Mouse (Mus musculus): ENCODE results near the gene Msi2. TPM values are rescaled to one million over a fixed set of nuclear protein-coding genes. Genes with fewer than 3 reads are reported as not detected.

Msi2 gene
- polyA plus RNA-seq, 1 experiment = 14.2 TPM

DNA sequence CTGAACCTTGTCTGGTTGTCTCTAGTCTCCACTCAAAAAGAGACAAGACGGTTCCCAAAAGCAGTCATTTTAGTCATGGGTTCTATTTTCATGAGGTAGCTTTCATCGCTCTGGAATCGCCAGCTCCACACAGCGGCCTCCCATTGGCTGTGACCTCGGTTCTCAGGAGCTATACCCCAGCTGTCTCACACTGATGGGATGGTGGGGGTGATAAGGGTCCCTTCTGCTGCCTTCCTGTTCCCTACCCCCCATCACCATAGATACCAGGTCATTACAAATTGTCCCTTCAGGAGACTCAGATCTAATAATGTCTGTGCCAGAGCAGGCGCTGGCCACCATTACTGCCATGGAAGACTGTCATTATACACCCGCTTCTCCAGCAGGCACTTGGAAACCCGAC lies 255.5 kb downstream of the Msi2 start:
- 97% methylated on average over 8 of the region's 8 CpGs for WGBS
- H3K4me1 ChIP-seq (ENCODE audit: control insufficient read depth, insufficient read depth, insufficient read length) = no peaks in the 10 kb centered on the region
- H3K27me3 ChIP-seq (ENCODE audit: control insufficient read depth, insufficient read depth, low read length) = no peaks in the 10 kb centered on the region
- no peak for DNase-seq (ENCODE audit: low read depth in 1 of 2, low spot score in 2 of 2)
- no peaks in the 10 kb centered on the region for H3K36me3 ChIP-seq (ENCODE audit: control insufficient read depth, insufficient read depth, low read length)
- H3K27ac ChIP-seq (ENCODE audit: insufficient read depth, low read length) = no peak overlapping the region
- H3K4me3 ChIP-seq (ENCODE audit: extremely low read depth, insufficient read depth, insufficient read length) = no peak overlapping the region
- no peak for TF ChIP-seq POLR2A (IDR thresholded peaks at IDR 0.05; ENCODE audit: low read depth, low read length)
- no peak for TF ChIP-seq CTCF (IDR thresholded peaks at IDR 0.05; ENCODE audit: extremely low read depth, insufficient read depth, insufficient read length, insufficient replicate concordance)

- Histone ChIP-seq H3K4me3 (ENCODE audit: extremely low read depth, insufficient read depth, insufficient read length) (no peak overlapping the region), H3K4me1 (ENCODE audit: control insufficient read depth, insufficient read depth, insufficient read length) (no peaks in the 10 kb centered on the region), H3K36me3 (ENCODE audit: control insufficient read depth, insufficient read depth, low read length) (peaks cover 2% of the 10 kb centered on the region; the same call in 1 of the 2 replicates), H3K27me3 (ENCODE audit: control insufficient read depth, insufficient read depth, low read length) (no peaks in the 10 kb centered on the region), H3K27ac (ENCODE audit: insufficient read depth, low read length) (no peak overlapping the region)
- DNase-seq (ENCODE audit: low read depth in 1 of 2, low spot score in 2 of 2) = no peak
- 91% methylated on average over 4 of the region's 4 CpGs for WGBS
- no peak for TF ChIP-seq CTCF (IDR thresholded peaks at IDR 0.05; ENCODE audit: extremely low read depth, insufficient read depth, insufficient read length, insufficient replicate concordance)
- TF ChIP-seq POLR2A (IDR thresholded peaks at IDR 0.05; ENCODE audit: low read depth, low read length) = no peak
Measured at GRCm38 (mm10) chr11:88461601-88462000, 256.7 kb downstream of the Msi2 start.

- DNase-seq (ENCODE audit: low read depth in 1 of 2, low spot score in 2 of 2) = no peak
- H3K27ac ChIP-seq (ENCODE audit: insufficient read depth, low read length) = no peak overlapping the region
Measured at GRCm38 (mm10) chr11:88459946-88460736, 258.2 kb downstream of the Msi2 start.

GRCm38 (mm10) chr11:88457241-88457738 lies 261.0 kb downstream of the Msi2 start:
- no peak overlapping the region for H3K4me3 ChIP-seq (ENCODE audit: extremely low read depth, insufficient read depth, insufficient read length)
- WGBS = 90% methylated on average over 10 of the region's 10 CpGs
- H3K36me3 ChIP-seq (ENCODE audit: control insufficient read depth, insufficient read depth, low read length) = peaks cover 2% of the 10 kb centered on the region; the same call in 1 of the 2 replicates
- H3K27ac ChIP-seq (ENCODE audit: insufficient read depth, low read length) = no peak overlapping the region
- TF ChIP-seq POLR2A (IDR thresholded peaks at IDR 0.05; ENCODE audit: low read depth, low read length) = no peak
- TF ChIP-seq CTCF (IDR thresholded peaks at IDR 0.05; ENCODE audit: extremely low read depth, insufficient read depth, insufficient read length, insufficient replicate concordance) = no peak
- DNase-seq (ENCODE audit: low read depth in 1 of 2, low spot score in 2 of 2) = no peak
- H3K4me1 ChIP-seq (ENCODE audit: control insufficient read depth, insufficient read depth, insufficient read length) = no peaks in the 10 kb centered on the region
- H3K27me3 ChIP-seq (ENCODE audit: control insufficient read depth, insufficient read depth, low read length) = no peaks in the 10 kb centered on the region

More at GRCm38 (mm10) chr11:88459946-88460736, 258.2 kb downstream of the Msi2 start:
- Histone ChIP-seq H3K4me3 (ENCODE audit: extremely low read depth, insufficient read depth, insufficient read length) (no peak overlapping the region), H3K27me3 (ENCODE audit: control insufficient read depth, insufficient read depth, low read length) (no peaks in the 10 kb centered on the region), H3K4me1 (ENCODE audit: control insufficient read depth, insufficient read depth, insufficient read length) (no peaks in the 10 kb centered on the region), H3K36me3 (ENCODE audit: control insufficient read depth, insufficient read depth, low read length) (peaks cover 2% of the 10 kb centered on the region; the same call in 1 of the 2 replicates)
- no peak for TF ChIP-seq CTCF (IDR thresholded peaks at IDR 0.05; ENCODE audit: extremely low read depth, insufficient read depth, insufficient read length, insufficient replicate concordance)
- TF ChIP-seq POLR2A (IDR thresholded peaks at IDR 0.05; ENCODE audit: low read depth, low read length) = no peak
- WGBS = 90% methylated on average over 19 of the region's 19 CpGs

GRCm38 (mm10) chr11:88454867-88455806 lies 263.2 kb downstream of the Msi2 start:
- WGBS = 76% methylated on average over 19 of the region's 19 CpGs
- no peak overlapping the region for H3K4me3 ChIP-seq (ENCODE audit: extremely low read depth, insufficient read depth, insufficient read length)
- no peaks in the 10 kb centered on the region for H3K27me3 ChIP-seq (ENCODE audit: control insufficient read depth, insufficient read depth, low read length)
- no peaks in the 10 kb centered on the region for H3K4me1 ChIP-seq (ENCODE audit: control insufficient read depth, insufficient read depth, insufficient read length)
- H3K27ac ChIP-seq (ENCODE audit: insufficient read depth, low read length) = no peak overlapping the region
- peaks cover 2% of the 10 kb centered on the region; the same call in 1 of the 2 replicates for H3K36me3 ChIP-seq (ENCODE audit: control insufficient read depth, insufficient read depth, low read length)
- no peak for TF ChIP-seq CTCF (IDR thresholded peaks at IDR 0.05; ENCODE audit: extremely low read depth, insufficient read depth, insufficient read length, insufficient replicate concordance)
- no peak for TF ChIP-seq POLR2A (IDR thresholded peaks at IDR 0.05; ENCODE audit: low read depth, low read length)
- no peak for DNase-seq (ENCODE audit: low read depth in 1 of 2, low spot score in 2 of 2)

GRCm38 (mm10) chr11:88449180-88449579 lies 269.1 kb downstream of the Msi2 start:
- no peak for DNase-seq (ENCODE audit: low read depth in 1 of 2, low spot score in 2 of 2)
- no peak overlapping the region for H3K27ac ChIP-seq (ENCODE audit: insufficient read depth, low read length)
- no peaks in the 10 kb centered on the region for H3K4me1 ChIP-seq (ENCODE audit: control insufficient read depth, insufficient read depth, insufficient read length)
- H3K36me3 ChIP-seq (ENCODE audit: control insufficient read depth, insufficient read depth, low read length) = peaks cover 1% of the 10 kb centered on the region; the same call in 1 of the 2 replicates
- TF ChIP-seq CTCF (IDR thresholded peaks at IDR 0.05; ENCODE audit: extremely low read depth, insufficient read depth, insufficient read length, insufficient replicate concordance) = no peak
- no peak for TF ChIP-seq POLR2A (IDR thresholded peaks at IDR 0.05; ENCODE audit: low read depth, low read length)
- WGBS = 93% methylated on average over 6 of the region's 6 CpGs
- no peak overlapping the region for H3K4me3 ChIP-seq (ENCODE audit: extremely low read depth, insufficient read depth, insufficient read length)
- H3K27me3 ChIP-seq (ENCODE audit: control insufficient read depth, insufficient read depth, low read length) = no peaks in the 10 kb centered on the region
